Mouse (Mus musculus): ENCODE data around the gene Arid3b.

The Arid3b gene

DNA sequence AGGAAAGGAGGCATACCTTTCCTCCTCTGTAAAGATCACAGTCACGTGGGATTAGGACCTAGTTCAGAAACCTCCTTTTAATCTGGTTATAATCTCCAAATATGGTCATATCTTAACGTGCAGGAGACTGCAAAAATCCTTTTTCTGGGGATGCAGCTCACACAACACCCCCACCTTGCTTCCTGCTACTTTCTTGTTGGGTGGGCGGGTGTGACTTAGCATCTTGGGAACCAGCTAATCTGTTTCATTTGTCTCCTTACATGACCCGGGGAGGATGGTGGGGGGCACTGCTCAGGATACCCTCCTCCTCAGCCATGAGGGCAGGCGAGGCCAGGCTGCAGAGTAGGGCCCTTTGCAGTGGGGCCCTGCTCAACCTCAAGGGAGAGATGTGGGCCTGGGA lies 61.6 kb downstream of the Arid3b start:
- DNase-seq, result no peak

DNA sequence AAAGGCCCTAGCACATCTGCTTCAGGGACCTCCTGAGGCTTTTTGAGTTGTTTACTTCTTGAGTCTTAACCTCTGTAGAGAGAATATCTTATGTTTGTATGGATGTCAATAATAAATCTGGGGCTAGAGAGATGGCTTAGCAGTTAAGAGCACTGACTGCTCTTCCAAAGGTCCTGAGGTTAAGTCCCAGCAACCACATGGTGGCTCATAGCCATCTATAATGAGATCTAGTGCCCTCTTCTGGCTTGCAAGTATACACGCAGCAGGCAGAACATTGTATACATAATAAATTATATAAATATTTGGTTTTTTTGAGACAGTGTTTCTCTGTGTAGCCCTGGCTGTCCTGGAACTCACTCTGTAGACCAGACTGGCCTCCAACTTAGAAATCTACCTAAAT lies 62.4 kb downstream of the Arid3b start:
- DNase-seq, result no peak

- DNase-seq, result no peak
Observed at GRCm38 (mm10) chr9:57773754-57774153, 62.8 kb downstream of the Arid3b start.

GRCm38 (mm10) chr9:57770836-57771235 lies 65.8 kb downstream of the Arid3b start:
- no peak for DNase-seq

DNA sequence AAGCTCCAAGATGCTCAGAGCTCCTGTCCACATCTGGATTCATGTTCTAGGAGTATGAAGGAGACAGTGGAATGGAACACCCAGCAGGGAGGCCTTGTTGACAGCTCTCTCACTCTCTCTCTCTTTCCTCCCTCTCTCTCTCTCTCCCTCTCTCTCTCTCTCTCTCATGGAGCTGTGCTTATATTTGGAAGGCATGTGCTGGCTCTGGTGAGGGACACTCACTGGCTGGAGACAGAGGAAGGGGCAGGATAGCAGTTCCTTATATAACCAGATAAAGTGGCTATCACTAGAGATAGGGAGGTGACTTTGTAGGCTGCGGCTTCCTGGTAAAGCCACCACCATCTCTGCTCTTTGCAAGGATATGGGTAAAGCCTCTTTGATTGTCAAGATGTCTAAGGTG lies 66.4 kb downstream of the Arid3b start:
- DNase-seq, result no peak

GRCm38 (mm10) chr9:57769539-57770069 lies 67.0 kb downstream of the Arid3b start:
- no peak for DNase-seq

DNA sequence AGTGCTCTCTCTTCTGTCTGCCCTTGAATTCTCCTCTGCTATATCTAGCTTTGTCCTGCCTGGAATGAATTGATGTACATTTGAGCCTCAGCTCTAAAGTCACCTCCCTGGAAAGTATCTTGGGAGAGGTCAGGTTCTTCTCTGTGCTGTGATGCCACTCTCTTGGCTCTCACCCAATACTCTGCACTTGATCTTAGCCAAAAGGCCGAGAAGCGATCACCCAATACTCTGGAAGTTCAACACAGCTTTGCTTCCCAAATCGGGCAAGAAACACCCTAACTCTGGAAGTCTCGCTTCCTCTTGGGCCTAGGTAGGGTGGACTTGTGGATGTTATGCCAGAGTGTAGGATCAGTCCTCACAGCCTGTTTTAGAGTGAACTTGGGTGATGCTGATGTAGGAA lies 69.4 kb downstream of the Arid3b start:
- no peak for DNase-seq

GRCm38 (mm10) chr9:57766431-57766830 lies 70.2 kb downstream of the Arid3b start:
- no peak for DNase-seq

- peak; percentile 83 for DNase-seq
Observed at GRCm38 (mm10) chr9:57765364-57766351, 70.9 kb downstream of the Arid3b start, which contains the start of gene Clk3. Clk3 (minus strand) TSS chr9:57765860.

GRCm38 (mm10) chr9:57764974-57765363 lies 71.6 kb downstream of the Arid3b start:
- DNase-seq, result peak; percentile 97

DNA sequence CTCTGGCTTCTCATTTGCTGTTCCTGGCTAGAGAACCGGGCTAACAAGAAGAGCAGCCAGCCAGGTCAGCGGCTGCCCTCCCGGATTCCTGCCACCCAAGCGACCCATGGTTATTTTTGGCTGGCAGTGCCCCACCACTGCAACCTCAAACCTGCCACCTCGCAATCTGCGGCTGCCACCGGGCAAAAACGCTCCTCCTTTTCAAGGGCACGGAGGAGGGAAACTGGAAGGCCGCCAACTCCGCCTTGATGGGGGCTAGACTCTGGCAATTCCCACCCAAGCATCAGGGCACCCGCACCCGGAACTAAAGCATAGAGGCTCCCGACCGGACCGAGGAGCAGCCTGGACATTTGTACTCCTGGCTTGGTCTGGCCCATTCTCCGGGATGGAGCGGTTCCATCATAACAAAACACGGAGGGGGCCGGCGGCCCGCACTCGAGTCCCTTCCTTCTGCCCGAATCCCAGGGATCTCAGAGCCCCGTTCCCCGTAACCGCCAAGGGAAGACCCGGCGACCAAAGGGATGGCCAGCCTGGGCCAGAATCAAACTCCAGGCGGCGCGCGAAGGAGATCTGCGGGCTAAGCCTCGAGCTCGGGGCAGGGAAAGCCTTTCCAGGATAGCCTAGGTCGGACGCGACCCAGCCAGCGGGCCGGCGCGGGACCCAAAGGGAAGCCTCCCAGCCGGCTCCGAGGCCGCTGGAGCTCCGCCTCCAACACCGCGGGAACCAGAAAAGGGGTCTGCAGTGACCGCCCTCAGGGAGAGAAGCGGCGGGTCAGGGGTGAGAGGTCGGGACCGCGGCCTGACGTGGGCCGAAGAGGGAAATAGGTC lies 72.2 kb downstream of the Arid3b start:
- DNase-seq, result peak; percentile 88

DNA sequence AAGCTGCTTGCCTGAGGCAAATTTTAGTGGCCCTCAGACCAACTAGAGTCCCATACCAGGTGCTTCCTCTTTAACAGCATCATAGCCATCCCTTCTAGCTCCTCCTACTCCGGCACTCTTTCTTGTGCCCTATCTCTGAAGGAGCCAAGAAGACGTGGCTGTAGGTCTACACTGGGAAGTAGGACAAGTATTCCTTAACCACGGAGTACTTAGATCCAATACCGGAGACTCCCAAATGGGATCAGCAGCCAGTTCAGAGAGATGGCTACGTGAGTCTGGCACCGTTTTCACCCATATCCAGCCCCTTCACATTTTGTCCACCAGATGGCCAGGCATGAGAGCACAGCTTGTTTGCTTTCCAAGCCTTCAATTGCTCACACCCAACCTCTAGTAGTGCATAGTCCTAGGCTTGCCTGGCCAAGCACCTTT lies 74.0 kb downstream of the Arid3b start:
- DNase-seq, result peak; percentile 57

- DNase-seq, result peak; percentile 58
Observed at GRCm38 (mm10) chr9:57761563-57762551, 74.7 kb downstream of the Arid3b start.

GRCm38 (mm10) chr9:57760416-57761146 lies 76.0 kb downstream of the Arid3b start:
- no peak for DNase-seq

DNA sequence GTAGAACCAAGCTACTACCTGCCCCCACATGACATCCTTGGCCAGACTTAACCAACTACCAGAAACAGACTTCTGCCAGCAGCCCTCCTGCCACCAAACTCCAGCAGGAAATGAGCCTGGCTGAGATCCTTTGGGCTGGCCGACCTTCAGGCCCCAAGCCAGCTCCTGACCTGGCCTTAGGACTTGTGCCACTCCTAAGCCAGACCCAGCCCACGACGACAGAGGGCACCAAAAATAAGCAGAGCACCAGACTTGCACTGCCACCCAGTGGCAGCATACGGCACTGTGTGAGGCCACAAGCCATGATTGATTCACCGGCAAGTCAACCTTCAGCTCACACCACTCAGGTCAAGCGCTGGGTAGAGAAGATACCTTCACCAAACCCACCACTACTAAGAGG lies 77.3 kb downstream of the Arid3b start:
- peak; percentile 87 for DNase-seq

GRCm38 (mm10) chr9:57758528-57758927 lies 78.1 kb downstream of the Arid3b start:
- no peak for DNase-seq

DNA sequence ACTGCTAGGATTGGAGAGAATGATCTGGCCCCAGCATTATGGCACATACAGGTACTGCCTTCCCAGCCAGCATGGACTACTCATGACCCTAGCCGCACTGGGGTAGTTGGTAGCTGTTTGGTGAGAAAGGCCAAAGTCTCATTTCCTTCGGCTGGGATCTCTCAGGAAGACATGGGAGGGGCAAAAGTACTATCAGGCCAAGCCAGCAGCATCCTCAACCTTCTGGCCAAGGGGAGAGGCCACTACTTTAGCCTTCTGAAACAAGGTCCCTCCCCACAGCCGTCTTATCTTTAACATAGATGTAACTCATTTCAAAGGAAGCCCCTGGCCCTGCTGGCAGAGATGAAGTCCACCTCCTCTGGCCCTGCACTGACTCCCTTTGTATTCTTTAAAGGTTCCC lies 79.0 kb downstream of the Arid3b start:
- no peak for DNase-seq

DNA sequence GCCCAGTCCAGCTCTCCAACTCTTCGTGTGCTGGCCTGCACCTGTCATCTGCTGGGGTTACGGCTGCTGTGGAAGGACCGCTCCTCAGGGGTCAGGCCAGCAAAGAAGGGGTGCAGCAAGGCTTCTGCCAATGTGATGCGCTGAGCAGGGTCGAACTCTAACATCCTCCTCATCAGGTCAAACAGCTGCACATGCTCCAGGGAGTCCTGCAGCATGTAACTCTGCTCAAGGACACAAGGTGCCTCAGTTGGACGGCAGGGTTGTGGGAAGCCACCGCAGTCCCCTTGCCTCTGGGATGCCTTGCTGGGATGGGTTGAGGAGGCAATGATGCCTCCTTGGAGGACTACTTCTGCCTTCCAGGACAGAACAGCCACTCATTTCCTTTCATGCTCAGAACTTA lies 85.7 kb downstream of the Arid3b start:
- DNase-seq, result no peak

DNA sequence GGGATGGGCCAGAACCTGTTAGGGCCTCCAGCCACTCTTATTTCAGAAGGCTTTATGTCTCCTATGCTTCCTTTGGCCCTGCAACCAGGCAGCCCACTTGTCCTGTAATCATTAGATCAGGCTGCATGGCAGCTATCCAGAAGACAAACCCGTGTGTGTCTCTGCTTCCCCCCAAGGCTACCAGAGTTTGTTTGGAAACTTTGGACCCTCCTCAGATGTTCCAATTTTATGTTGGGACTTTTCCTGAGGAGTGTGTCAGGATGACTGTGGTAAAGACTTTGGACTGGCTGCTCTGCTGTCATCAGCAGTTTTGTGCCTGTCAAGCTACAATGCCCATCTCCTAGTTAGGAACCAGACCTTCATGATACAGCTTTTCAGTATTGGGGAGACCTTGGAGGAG lies 87.8 kb downstream of the Arid3b start:
- DNase-seq, result peak; percentile 75

DNA sequence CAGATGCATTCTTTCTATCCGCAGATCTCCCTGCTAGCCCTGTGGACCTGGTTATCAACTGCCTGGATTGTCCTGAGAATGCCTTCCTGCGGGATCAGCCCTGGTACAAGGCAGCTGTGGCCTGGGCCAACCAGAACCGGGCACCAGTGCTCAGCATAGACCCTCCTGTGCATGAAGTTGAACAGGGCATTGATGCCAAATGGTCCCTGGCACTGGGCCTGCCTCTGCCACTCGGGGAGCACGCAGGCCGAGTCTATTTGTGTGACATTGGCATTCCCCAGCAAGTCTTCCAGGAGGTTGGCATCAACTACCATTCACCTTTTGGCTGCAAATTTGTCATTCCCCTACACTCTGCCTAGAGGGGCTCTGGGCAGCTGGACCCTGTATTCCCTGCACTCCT lies 88.5 kb downstream of the Arid3b start:
- DNase-seq, result no peak

- no peak for DNase-seq
Observed at GRCm38 (mm10) chr9:57747067-57747466, 89.5 kb downstream of the Arid3b start.

Measured in kidney, postnatal 14 days (tissue).